Comparison of ENCODE assay signal across 8 mouse cellular contexts in the genomic region with DNA sequence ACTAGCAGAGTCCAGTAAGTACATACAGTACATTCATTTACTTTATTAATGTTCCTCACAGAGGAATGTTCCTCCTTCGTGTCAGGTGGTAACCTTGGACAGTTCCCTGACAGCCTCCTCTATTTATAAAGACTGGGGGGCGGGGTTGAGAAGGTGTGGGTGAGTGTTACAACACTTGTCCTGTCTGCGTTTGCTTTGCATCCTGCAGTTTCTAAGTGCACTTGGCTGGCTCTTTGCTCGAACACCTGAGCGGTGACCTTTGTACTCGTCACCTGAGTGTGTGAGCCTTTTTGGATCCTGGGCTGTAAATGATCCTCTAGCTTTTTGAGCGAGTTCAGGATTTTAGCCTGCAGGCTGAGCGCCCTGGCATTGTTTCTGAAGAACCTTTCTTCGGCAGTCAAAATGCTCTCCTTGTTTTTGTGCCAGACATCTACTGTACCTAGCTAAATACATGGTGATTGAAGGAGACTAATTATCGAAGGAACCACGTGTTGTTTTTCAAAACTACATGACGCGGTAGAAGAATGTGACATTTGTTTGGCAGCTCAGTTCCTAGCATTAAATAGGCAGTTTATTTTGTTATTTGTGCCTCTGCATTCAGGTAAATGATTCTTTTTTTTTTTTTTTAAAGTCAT. TPM values are rescaled to one million over a fixed set of nuclear protein-coding genes. Genes with fewer than 3 reads are reported as not detected.
DNase-seq lines count a peak whose midpoint lies in the region; ATAC-seq lines count a peak whose summit lies in the region.

No protein-coding gene starts in this region.

- peak overlapping the region; percentile 92 for H3K4me3 ChIP-seq in heart, embryonic 13.5 days
- peak overlapping the region; percentile 96 for H3K4me3 ChIP-seq in kidney, embryonic 16.5 days (ENCODE audit: low read length)
- H3K4me3 ChIP-seq in stomach, embryonic 14.5 days (ENCODE audit: low read depth, low read length) = peak overlapping the region; percentile 91

- peaks cover 39% of the 10 kb centered on the region for H3K4me1 ChIP-seq in heart, embryonic 13.5 days
- peaks cover 26% of the 10 kb centered on the region for H3K4me1 ChIP-seq in kidney, embryonic 16.5 days (ENCODE audit: insufficient read depth, low read length)
- H3K4me1 ChIP-seq in stomach, embryonic 14.5 days (ENCODE audit: control insufficient read depth, insufficient read depth, low read length) = peaks cover 14% of the 10 kb centered on the region

- 30% methylated on average over 13 of the region's 13 CpGs for WGBS in heart, embryonic 13.5 days
- WGBS in kidney, embryonic 16.5 days = 27% methylated on average over 13 of the region's 13 CpGs
- 30% methylated on average over 13 of the region's 13 CpGs for WGBS in stomach, embryonic 14.5 days

- no peaks in the 10 kb centered on the region for H3K9me3 ChIP-seq in heart, embryonic 13.5 days
- H3K9me3 ChIP-seq in kidney, embryonic 16.5 days (ENCODE audit: low read length) = no peaks in the 10 kb centered on the region
- no peaks in the 10 kb centered on the region for H3K9me3 ChIP-seq in stomach, embryonic 14.5 days (ENCODE audit: control insufficient read depth, low read depth, low read length)

- peak overlapping the region; percentile 96 for H3K9ac ChIP-seq in heart, embryonic 13.5 days
- H3K9ac ChIP-seq in kidney, embryonic 16.5 days (replicated peaks; ENCODE audit: low read length) = peak overlapping the region; percentile 96
- H3K9ac ChIP-seq in stomach, embryonic 14.5 days (replicated peaks; ENCODE audit: low read depth, low read length) = peak overlapping the region; percentile 22

- no peak for ATAC-seq in CD4-positive, CD25-positive, alpha-beta regulatory T cell, adult 4 months
- 0 out of 2 replicates have a peak, but pooled peaks have one; percentile 5 for ATAC-seq in common myeloid progenitor, adult 5-6 weeks (replicated peaks; ENCODE audit: low read depth, poor library complexity, severe bottlenecking)
- ATAC-seq in heart, embryonic 13.5 days (ENCODE audit: extremely low read depth, insufficient number of reproducible peaks, low FRiP score, low TSS enrichment) = no peak
- no peak for ATAC-seq in kidney, embryonic 16.5 days (ENCODE audit: low FRiP score, low TSS enrichment)
- ATAC-seq in stomach, embryonic 14.5 days (ENCODE audit: insufficient number of reproducible peaks, insufficient read depth, low FRiP score, low read depth) = no peak

- peak overlapping the region; percentile 100 for H3K27ac ChIP-seq in heart, embryonic 13.5 days (replicated peaks)
- H3K27ac ChIP-seq in kidney, embryonic 16.5 days (ENCODE audit: low read length) = peak overlapping the region; percentile 98
- H3K27ac ChIP-seq in stomach, embryonic 14.5 days (ENCODE audit: low read length) = no peak overlapping the region

- 0 out of 2 replicates have a peak, but pooled peaks cover 3% of the 10 kb centered on the region for H3K36me3 ChIP-seq in heart, embryonic 13.5 days
- no peaks in the 10 kb centered on the region for H3K36me3 ChIP-seq in kidney, embryonic 16.5 days (ENCODE audit: insufficient read depth, low read length)
- H3K36me3 ChIP-seq in stomach, embryonic 14.5 days (ENCODE audit: control insufficient read depth, insufficient read depth, low read length) = no peaks in the 10 kb centered on the region

- H3K4me2 ChIP-seq in heart, embryonic 13.5 days = peak overlapping the region; percentile 89
- peak overlapping the region; percentile 94 for H3K4me2 ChIP-seq in kidney, embryonic 16.5 days (replicated peaks; ENCODE audit: low read depth, low read length)
- peak overlapping the region; percentile 74 for H3K4me2 ChIP-seq in stomach, embryonic 14.5 days (replicated peaks; ENCODE audit: low read depth, low read length)

- H3K27me3 ChIP-seq in heart, embryonic 13.5 days (replicated peaks) = no peaks in the 10 kb centered on the region
- no peaks in the 10 kb centered on the region for H3K27me3 ChIP-seq in kidney, embryonic 16.5 days (ENCODE audit: insufficient read depth, low read length)
- H3K27me3 ChIP-seq in stomach, embryonic 14.5 days (ENCODE audit: control insufficient read depth, insufficient read depth, low read length) = no peaks in the 10 kb centered on the region

- peak; percentile 65 for DNase-seq in CD4-positive, CD25-positive, alpha-beta regulatory T cell, adult 2 months (ENCODE audit: low read depth, low spot score)
- peak; percentile 72 for DNase-seq in CD4-positive helper T cell, adult 2 months (ENCODE audit: low read depth, low spot score)
- peak; percentile 86 for DNase-seq in lung, postnatal 25 days (ENCODE audit: low spot score)

RNA-seq across cellular contexts. Expression of gene Spag9, which starts 1.4 kb away (rescaled TPM):
- polyA plus RNA-seq in CD4-positive, CD25-positive, alpha-beta regulatory T cell, adult 4 months (2017; shearing (Covaris generic)) = 10 to 100 TPM; 14.9 to 20.3 TPM
- 87.9 and 90.7 TPM in 2 replicates for total RNA-seq in common myeloid progenitor, adult 5-6 weeks (2017)
- 29.7 and 31.4 TPM in 2 replicates for polyA plus RNA-seq in heart, embryonic 13.5 days (2015; fragmentation: Nextera tagmentation; extraction: Ambion mirVana)
- polyA plus RNA-seq in kidney, embryonic 16.5 days (2015; fragmentation: Nextera tagmentation; extraction: Ambion mirVana) = 29.7 and 38.4 TPM in 2 replicates
- 61.7 and 63.4 TPM in 2 replicates for polyA plus RNA-seq in stomach, embryonic 14.5 days (2014; fragmentation: Nextera tagmentation; extraction: Ambion mirVana)

RNA-seq across cellular contexts. Expression of gene Nme1, which starts 28.9 kb away (rescaled TPM):
- 100 to 1,000 TPM; 119 to 260 TPM for polyA plus RNA-seq in CD4-positive, CD25-positive, alpha-beta regulatory T cell, adult 4 months (2017; shearing (Covaris generic))
- total RNA-seq in common myeloid progenitor, adult 5-6 weeks (2017) = 108 and 121 TPM in 2 replicates
- 112 and 120 TPM in 2 replicates for polyA plus RNA-seq in heart, embryonic 13.5 days (2015; fragmentation: Nextera tagmentation; extraction: Ambion mirVana)
- polyA plus RNA-seq in kidney, embryonic 16.5 days (2015; fragmentation: Nextera tagmentation; extraction: Ambion mirVana) = 162 and 174 TPM in 2 replicates
- 154 and 155 TPM in 2 replicates for polyA plus RNA-seq in stomach, embryonic 14.5 days (2014; fragmentation: Nextera tagmentation; extraction: Ambion mirVana)

RNA-seq across cellular contexts. Expression of gene Gm20390, which starts 29.2 kb away (rescaled TPM):
- 100 to 1,000 TPM in 1 of 2 experiments, 10 to 100 TPM in 1; 26.7 to 265 TPM for polyA plus RNA-seq in CD4-positive, CD25-positive, alpha-beta regulatory T cell, adult 4 months (2017; shearing (Covaris generic))
- not detected in 2 replicates for total RNA-seq in common myeloid progenitor, adult 5-6 weeks (2017)
- polyA plus RNA-seq in heart, embryonic 13.5 days (2015; fragmentation: Nextera tagmentation; extraction: Ambion mirVana) = 303 and 315 TPM in 2 replicates
- 404 and 448 TPM in 2 replicates for polyA plus RNA-seq in kidney, embryonic 16.5 days (2015; fragmentation: Nextera tagmentation; extraction: Ambion mirVana)
- 357 and 372 TPM in 2 replicates for polyA plus RNA-seq in stomach, embryonic 14.5 days (2014; fragmentation: Nextera tagmentation; extraction: Ambion mirVana)

RNA-seq across cellular contexts. Expression of gene Nme2, which starts 41.2 kb away (rescaled TPM):
- 100 to 1,000 TPM; 116 to 398 TPM for polyA plus RNA-seq in CD4-positive, CD25-positive, alpha-beta regulatory T cell, adult 4 months (2017; shearing (Covaris generic))
- 172 and 252 TPM in 2 replicates for total RNA-seq in common myeloid progenitor, adult 5-6 weeks (2017)
- 325 and 357 TPM in 2 replicates for polyA plus RNA-seq in heart, embryonic 13.5 days (2015; fragmentation: Nextera tagmentation; extraction: Ambion mirVana)
- polyA plus RNA-seq in kidney, embryonic 16.5 days (2015; fragmentation: Nextera tagmentation; extraction: Ambion mirVana) = 234 and 281 TPM in 2 replicates
- 235 and 237 TPM in 2 replicates for polyA plus RNA-seq in stomach, embryonic 14.5 days (2014; fragmentation: Nextera tagmentation; extraction: Ambion mirVana)

Comparison
In these comparisons a context has a peak if more than half of its experiments do, and no peak if none do; other contexts are left out.
1. H3K9ac ChIP-seq: peak in every context shown above with its lines; median percentile 96 in heart, embryonic 13.5 days; 96 in kidney, embryonic 16.5 days; 22 in stomach, embryonic 14.5 days.